8 mouse cellular contexts compared by ENCODE assay signal in genomic region chr7:28267129-28268041, GRCm38 (mm10). TPM values are rescaled to one million over a fixed set of nuclear protein-coding genes. Genes with fewer than 3 reads are reported as not detected.
A peak's percentile ranks its signal among the peaks of the same experiment; 100 is the strongest.
DNase-seq lines count a peak whose midpoint lies in the region; TF ChIP-seq lines count a peak whose summit lies in the region.

TSS of gene Eid2 (plus strand) at chr7:28267881.

- DNase-seq in ES-E14 (ENCODE audit: low read depth, low spot score), result no peak
- peak; percentile 90 to 94 for DNase-seq in cerebellum, adult 18-20 months
- DNase-seq in forelimb bud, embryonic 11.5 days (ENCODE audit: low read depth, low spot score), result peak; percentile 92
- DNase-seq in heart, postnatal 4 days, result peak; percentile 88
- peak; percentile 91 to 92 for DNase-seq in layer of hippocampus, adult 2 months (ENCODE audit: low spot score in 2 of 2)
- peak; percentile 70 to 82 for DNase-seq in lung, adult 18-20 months
- peak; percentile 85 for DNase-seq in ovary, postnatal 36 days (ENCODE audit: low spot score)
- DNase-seq in thymus, postnatal 4 days, result peak; percentile 85

- peak; percentile 48 for TF ChIP-seq CTCF in layer of hippocampus, adult 2 months (conservative IDR thresholded peaks at IDR 0.05)

- peak within 1 kb of the TSS; percentile 61 for H3K27ac ChIP-seq in ES-E14 (ENCODE audit: insufficient read depth, low read depth, low read length, poor library complexity, severe bottlenecking)
- H3K27ac ChIP-seq in layer of hippocampus, adult 2 months, result peak within 1 kb of the TSS; percentile 92

- in situ Hi-C loops in ES-E14 (cut with MboI; ENCODE audit: low sequenced_read_pairs in 2 of 2, unreplicated experiment in 2 of 2), result loop anchor here in 1 of 2 experiments (10.0 kb wide), 1 partner anchor 63 kb away; no protein-coding TSS in a partner anchor

- no peaks in the 10 kb centered on the region for H3K9me3 ChIP-seq in ES-E14 (ENCODE audit: control insufficient read depth, insufficient read depth, low read depth, low read length)

- H3K4me3 ChIP-seq in ES-E14 (ENCODE audit: insufficient read depth in 1 of 2, low read depth in 1 of 2, low read length in 2 of 2, poor library complexity in 1 of 2, severe bottlenecking in 1 of 2), result peak within 1 kb of the TSS; percentile 80 to 96
- H3K4me3 ChIP-seq in layer of hippocampus, adult 2 months, result peak within 1 kb of the TSS; percentile 88

- H3K4me1 ChIP-seq in ES-E14 (ENCODE audit: control insufficient read depth in 2 of 2, insufficient read depth in 2 of 2, low read length in 2 of 2, poor library complexity in 1 of 2), result peaks cover 4 to 7% of the 10 kb centered on the region in 2 experiments; a peak in 3 of 4 replicates

- peak within 1 kb of the TSS; percentile 99 for H3K9ac ChIP-seq in ES-E14 (ENCODE audit: insufficient read depth, low read depth, low read length, poor library complexity, severe bottlenecking)

- peaks cover 2% of the 10 kb centered on the region; the same call in 1 of the 2 replicates for H3K36me3 ChIP-seq in ES-E14 (ENCODE audit: control insufficient read depth, insufficient read depth, low read length, poor library complexity, severe bottlenecking)

TF ChIP-seq in ES-E14, 5 proteins besides CTCF, POLR2A, EP300 and RAD21:
- no peak for TF ChIP-seq CHD2 (IDR thresholded peaks at IDR 0.05; ENCODE audit: low read depth, low read length)
- TF ChIP-seq ZNF384 (IDR thresholded peaks at IDR 0.05; ENCODE audit: low read depth, low read length), result peak; percentile 82
- peak; percentile 67; the same call in 1 of the 2 replicates for TF ChIP-seq HCFC1 (IDR thresholded peaks at IDR 0.05; ENCODE audit: borderline replicate concordance, insufficient read depth, low read length)
TF ChIP-seq in ES-E14: peak in this region for 2.

RNA-seq across cellular contexts. Expression of gene Eid2, which starts in this region (rescaled TPM):
- total RNA-seq in ES-E14 (2012; rRNA removed), result 15.3 and 18.5 TPM in 2 replicates
- 10 to 100 TPM; 13.7 to 19.7 TPM for total RNA-seq in heart, postnatal 4 days (2021)
- total RNA-seq in layer of hippocampus, adult 2 months (2021), result 10 to 100 TPM; 58.3 to 59.0 TPM
